Mouse (Mus musculus) ES-Bruce4 (cell line): ENCODE results near the gene Ccno. TPM values are rescaled to one million over a fixed set of nuclear protein-coding genes. Genes with fewer than 3 reads are reported as not detected.
"Not testable (repeated sequence)": the region's sequence is repeated elsewhere in the genome, so short reads cannot be mapped to it uniquely, and the experiment has no call there.

Source experiments
- H3K27ac ChIP-seq: 2 replicates; pipeline ENCODE4 v1.5.1; 2012; ENCODE audit warnings: low read length, inconsistent platforms; ENCODE audit not compliant: insufficient read depth
- H3K27me3 ChIP-seq: 2 replicates; pipeline ENCODE4 v1.6.1; 2012; ENCODE audit warnings: mild to moderate bottlenecking, low read length, inconsistent platforms; ENCODE audit not compliant: control insufficient read depth, poor library complexity, insufficient read depth, severe bottlenecking
- H3K36me3 ChIP-seq: 2 replicates; pipeline ENCODE4 v1.6.1; 2012; ENCODE audit warnings: inconsistent platforms, mild to moderate bottlenecking, low read length, moderate library complexity; ENCODE audit not compliant: control insufficient read depth, poor library complexity, insufficient read depth, severe bottlenecking
- H3K4me1 ChIP-seq: one replicate; pipeline ENCODE4 v1.8.1; 2011; ENCODE audit warnings: low read length; ENCODE audit not compliant: control insufficient read depth, insufficient read depth
- H3K4me3 ChIP-seq: 2 replicates; pipeline ENCODE4 v1.5.1; 2011; ENCODE audit warnings: low read depth, mild to moderate bottlenecking, low read length
- H3K9ac ChIP-seq: 2 replicates; pipeline ENCODE4 v1.6.1; 2012; ENCODE audit warnings: low read depth, mild to moderate bottlenecking, inconsistent platforms; ENCODE audit not compliant: poor library complexity, severe bottlenecking
- H3K9me3 ChIP-seq: replicated peaks from 2 replicates; pipeline ENCODE4 v1.6.1; 2012; ENCODE audit warnings: mild to moderate bottlenecking, low read length, inconsistent platforms; ENCODE audit not compliant: control insufficient read depth, poor library complexity, insufficient read depth, severe bottlenecking
- CTCF ChIP-seq: IDR thresholded peaks from one replicate; pipeline ENCODE4 v1.8.1; 2011; ENCODE audit warnings: low read depth, low read length
- EP300 ChIP-seq: IDR thresholded peaks from 2 replicates; pipeline ENCODE4 v1.6.1; 2011; ENCODE audit warnings: low read depth, low read length; ENCODE audit not compliant: insufficient read depth
- POLR2A ChIP-seq: IDR thresholded peaks from one replicate; pipeline ENCODE4 v1.8.1; 2011; ENCODE audit warnings: low read length; ENCODE audit not compliant: insufficient read depth
- polyA plus RNA-seq: library from polyadenylated mRNA; stranded (reverse); fragments of >200 nt; gene quantifications from 2 replicates; pipeline ENCODE4 v1.2.4, GENCODE M21; 2011; ENCODE audit warnings: low read depth; ENCODE audit not compliant: missing spikeins, insufficient read depth, insufficient read length

Ccno gene
- polyA plus RNA-seq, 1 experiment: 0.52 TPM

GRCm38 (mm10) chr13:113012683-113013082 is 25.1 kb downstream of the Ccno start:
- Histone ChIP-seq H3K27me3 (no peaks in the 10 kb centered on the region), H3K4me1 (no peaks in the 10 kb centered on the region), H3K9me3 (no peaks in the 10 kb centered on the region), H3K9ac (no peak overlapping the region), H3K27ac (no peak overlapping the region), H3K4me3 (no peak overlapping the region), H3K36me3 (no peaks in the 10 kb centered on the region)
- TF ChIP-seq EP300: no peak
- no peak for TF ChIP-seq CTCF
- TF ChIP-seq POLR2A: no peak

- not testable (repeated sequence) for H3K4me3 ChIP-seq, H3K27ac ChIP-seq, H3K4me1 ChIP-seq, H3K36me3 ChIP-seq, H3K9me3 ChIP-seq, H3K27me3 ChIP-seq, H3K9ac ChIP-seq
Observed at GRCm38 (mm10) chr13:113013174-113013953, 25.8 kb downstream of the Ccno start.

- H3K36me3 ChIP-seq: no peaks in the 10 kb centered on the region
- no peaks in the 10 kb centered on the region for H3K27me3 ChIP-seq
- H3K4me1 ChIP-seq: no peaks in the 10 kb centered on the region
- H3K9ac ChIP-seq: no peak overlapping the region
- TF ChIP-seq CTCF (no peak), EP300 (no peak), POLR2A (no peak)
- H3K9me3 ChIP-seq: peaks cover 3% of the 10 kb centered on the region; the same call in 1 of the 2 replicates
- H3K4me3 ChIP-seq: no peak overlapping the region
- no peak overlapping the region for H3K27ac ChIP-seq
Observed at GRCm38 (mm10) chr13:113021521-113021920, 33.9 kb downstream of the Ccno start.

- no peak for TF ChIP-seq CTCF
- TF ChIP-seq EP300: no peak
- no peak for TF ChIP-seq POLR2A
- peaks cover 3% of the 10 kb centered on the region; the same call in 1 of the 2 replicates for H3K9me3 ChIP-seq
- H3K4me1 ChIP-seq: no peaks in the 10 kb centered on the region
- no peak overlapping the region for H3K27ac ChIP-seq
- no peaks in the 10 kb centered on the region for H3K27me3 ChIP-seq
- no peaks in the 10 kb centered on the region for H3K36me3 ChIP-seq
- H3K4me3 ChIP-seq: no peak overlapping the region
- no peak overlapping the region for H3K9ac ChIP-seq
Observed at GRCm38 (mm10) chr13:113022467-113022866, 34.9 kb downstream of the Ccno start.

- TF ChIP-seq EP300: no peak
- TF ChIP-seq POLR2A: no peak
- TF ChIP-seq CTCF: no peak
- Histone ChIP-seq H3K9me3 (peaks cover 3% of the 10 kb centered on the region; the same call in 1 of the 2 replicates), H3K4me1 (no peaks in the 10 kb centered on the region), H3K27ac (no peak overlapping the region), H3K27me3 (no peaks in the 10 kb centered on the region), H3K36me3 (no peaks in the 10 kb centered on the region), H3K9ac (no peak overlapping the region), H3K4me3 (no peak overlapping the region)
Observed at GRCm38 (mm10) chr13:113023274-113024143, 35.9 kb downstream of the Ccno start.

GRCm38 (mm10) chr13:113031351-113031750 is 43.7 kb downstream of the Ccno start:
- Histone ChIP-seq H3K36me3 (no peaks in the 10 kb centered on the region), H3K9ac (no peak overlapping the region), H3K4me3 (peak overlapping the region; percentile 63; the same call in 1 of the 2 replicates), H3K9me3 (no peaks in the 10 kb centered on the region), H3K27ac (no peak overlapping the region), H3K27me3 (peaks cover 18% of the 10 kb centered on the region), H3K4me1 (no peaks in the 10 kb centered on the region)
- TF ChIP-seq POLR2A (no peak), CTCF (no peak)
